Mouse (Mus musculus): ENCODE measurements around the gene Robo2. TPM values are rescaled to one million over a fixed set of nuclear protein-coding genes. Genes with fewer than 3 reads are reported as not detected.
"Not testable (repeated sequence)": the region's sequence is repeated elsewhere in the genome, so short reads cannot be mapped to it uniquely, and the experiment has no call there.

Robo2 gene
- polyA plus RNA-seq, 1 experiment from 2014 or later: 88.9 TPM

GRCm38 (mm10) chr16:74159189-74159588, 252.4 kb downstream of the Robo2 start:
- no peak overlapping the region for H3K4me3 ChIP-seq (ENCODE audit: low read depth, low read length)
- H3K4me2 ChIP-seq (ENCODE audit: low read length): no peak overlapping the region
- H3K27me3 ChIP-seq (ENCODE audit: control insufficient read depth, insufficient read depth, low read depth, low read length): no peaks in the 10 kb centered on the region
- H3K36me3 ChIP-seq (ENCODE audit: control insufficient read depth, insufficient read depth, low read length): no peaks in the 10 kb centered on the region
- H3K27ac ChIP-seq (ENCODE audit: low read length): no peak overlapping the region
- no peak overlapping the region for H3K9ac ChIP-seq (ENCODE audit: low read depth, low read length)
- H3K4me1 ChIP-seq (ENCODE audit: control insufficient read depth, insufficient read depth, low read length): no peaks in the 10 kb centered on the region
- ATAC-seq: no peak
- 92% methylated on average over 3 of the region's 3 CpGs for WGBS
- no peaks in the 10 kb centered on the region for H3K9me3 ChIP-seq (replicated peaks; ENCODE audit: control insufficient read depth, low read length, poor library complexity, severe bottlenecking)

GRCm38 (mm10) chr16:74136181-74136580, 275.4 kb downstream of the Robo2 start:
- Histone ChIP-seq H3K27me3 (ENCODE audit: control insufficient read depth, insufficient read depth, low read depth, low read length) (no peaks in the 10 kb centered on the region), H3K36me3 (ENCODE audit: control insufficient read depth, insufficient read depth, low read length) (no peaks in the 10 kb centered on the region), H3K4me1 (ENCODE audit: control insufficient read depth, insufficient read depth, low read length) (peaks cover 5% of the 10 kb centered on the region; the same call in 1 of the 2 replicates), H3K9ac (ENCODE audit: low read depth, low read length) (no peak overlapping the region), H3K4me2 (ENCODE audit: low read length) (no peak overlapping the region), H3K9me3 (replicated peaks; ENCODE audit: control insufficient read depth, low read length, poor library complexity, severe bottlenecking) (no peaks in the 10 kb centered on the region), H3K4me3 (ENCODE audit: low read depth, low read length) (no peak overlapping the region), H3K27ac (ENCODE audit: low read length) (no peak overlapping the region)
- WGBS: 89% methylated on average over 1 of the region's 1 CpGs
- ATAC-seq: no peak

DNA sequence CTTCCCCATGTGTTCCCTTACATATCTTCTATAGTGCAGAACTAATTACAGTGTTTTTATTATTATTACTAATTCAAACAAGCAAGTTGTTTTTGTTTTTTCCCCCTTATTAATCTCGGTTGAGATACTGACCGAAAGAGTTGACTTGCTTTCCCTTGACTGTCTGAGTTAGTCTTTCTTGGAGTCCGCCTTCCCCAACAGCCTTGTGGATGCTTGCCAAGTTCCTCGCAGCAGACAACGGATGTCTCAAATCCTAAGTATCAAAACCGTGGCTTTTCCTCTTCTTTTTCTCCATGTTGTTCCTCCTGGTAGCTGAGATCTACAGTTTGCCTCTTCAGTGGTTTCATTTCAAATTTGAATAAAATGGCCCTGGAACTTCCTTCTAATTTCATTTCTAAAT, 278.8 kb downstream of the Robo2 start:
- H3K4me1 ChIP-seq (ENCODE audit: control insufficient read depth, insufficient read depth, low read length): peaks cover 5% of the 10 kb centered on the region; the same call in 1 of the 2 replicates
- H3K4me3 ChIP-seq (ENCODE audit: low read depth, low read length): no peak overlapping the region
- no peak for ATAC-seq

DNA sequence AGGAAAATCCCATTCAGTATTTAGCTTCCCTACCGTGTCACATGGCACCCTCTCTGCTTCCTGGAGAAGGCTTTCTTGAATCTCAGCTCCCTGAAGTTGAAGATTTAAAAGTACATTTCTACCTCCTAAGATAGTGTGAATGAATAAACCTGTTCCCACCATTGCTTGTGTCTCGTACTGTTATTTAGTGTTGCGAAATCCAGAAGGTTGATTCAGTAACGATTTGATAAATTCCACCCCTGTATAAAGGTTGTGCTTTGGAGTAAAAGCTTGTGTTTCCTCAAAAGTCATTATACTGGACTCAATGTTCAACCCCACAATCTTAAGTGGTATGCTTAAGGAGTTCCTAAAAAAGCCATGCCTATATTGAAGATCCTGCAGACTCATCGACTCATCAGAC, 280.3 kb downstream of the Robo2 start:
- Histone ChIP-seq H3K9me3 (replicated peaks; ENCODE audit: control insufficient read depth, low read length, poor library complexity, severe bottlenecking) (no peaks in the 10 kb centered on the region), H3K36me3 (ENCODE audit: control insufficient read depth, insufficient read depth, low read length) (no peaks in the 10 kb centered on the region), H3K4me3 (ENCODE audit: low read depth, low read length) (no peak overlapping the region), H3K27me3 (ENCODE audit: control insufficient read depth, insufficient read depth, low read depth, low read length) (no peaks in the 10 kb centered on the region), H3K27ac (ENCODE audit: low read length) (no peak overlapping the region), H3K4me2 (ENCODE audit: low read length) (no peak overlapping the region), H3K9ac (ENCODE audit: low read depth, low read length) (no peak overlapping the region), H3K4me1 (ENCODE audit: control insufficient read depth, insufficient read depth, low read length) (peaks cover 5% of the 10 kb centered on the region; the same call in 1 of the 2 replicates)
- WGBS: 97% methylated on average over 5 of the region's 5 CpGs
- ATAC-seq: no peak

More for the DNA sequence above, 278.8 kb downstream of the Robo2 start:
- 84% methylated on average over 6 of the region's 6 CpGs for WGBS
- Histone ChIP-seq H3K27me3 (ENCODE audit: control insufficient read depth, insufficient read depth, low read depth, low read length) (no peaks in the 10 kb centered on the region), H3K9me3 (replicated peaks; ENCODE audit: control insufficient read depth, low read length, poor library complexity, severe bottlenecking) (no peaks in the 10 kb centered on the region), H3K27ac (ENCODE audit: low read length) (no peak overlapping the region), H3K9ac (ENCODE audit: low read depth, low read length) (no peak overlapping the region), H3K4me2 (ENCODE audit: low read length) (no peak overlapping the region), H3K36me3 (ENCODE audit: control insufficient read depth, insufficient read depth, low read length) (no peaks in the 10 kb centered on the region)

- ATAC-seq: no peak
- WGBS: 77% methylated on average over 5 of the region's 5 CpGs
- H3K9ac ChIP-seq (ENCODE audit: low read depth, low read length): no peak overlapping the region
- no peaks in the 10 kb centered on the region for H3K27me3 ChIP-seq (ENCODE audit: control insufficient read depth, insufficient read depth, low read depth, low read length)
- H3K27ac ChIP-seq (ENCODE audit: low read length): no peak overlapping the region
- H3K4me2 ChIP-seq (ENCODE audit: low read length): no peak overlapping the region
- H3K36me3 ChIP-seq (ENCODE audit: control insufficient read depth, insufficient read depth, low read length): no peaks in the 10 kb centered on the region
- no peaks in the 10 kb centered on the region for H3K9me3 ChIP-seq (replicated peaks; ENCODE audit: control insufficient read depth, low read length, poor library complexity, severe bottlenecking)
- H3K4me1 ChIP-seq (ENCODE audit: control insufficient read depth, insufficient read depth, low read length): no peaks in the 10 kb centered on the region
- no peak overlapping the region for H3K4me3 ChIP-seq (ENCODE audit: low read depth, low read length)
Observed at GRCm38 (mm10) chr16:74128443-74128983, 283.1 kb downstream of the Robo2 start.

DNA sequence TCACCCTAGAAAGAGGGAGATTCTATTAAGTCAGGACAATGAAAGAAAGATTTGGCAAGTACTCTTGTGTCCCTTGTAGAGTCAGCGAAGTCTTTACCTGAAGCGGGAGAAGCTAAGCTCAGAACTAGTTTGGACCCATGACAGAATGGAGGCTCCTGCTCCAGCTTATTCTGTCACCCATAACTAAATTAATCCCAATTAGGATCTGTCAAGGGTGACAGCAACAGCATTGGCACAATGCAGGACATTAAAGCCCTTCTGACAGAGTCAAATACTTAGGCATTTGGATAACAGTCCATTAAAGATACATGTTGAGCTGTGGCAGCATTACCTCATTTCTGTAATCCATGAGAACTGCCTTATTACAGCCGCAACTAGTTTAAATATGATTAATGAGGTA, 298.5 kb downstream of the Robo2 start:
- Histone ChIP-seq H3K27me3 (ENCODE audit: control insufficient read depth, insufficient read depth, low read depth, low read length) (no peaks in the 10 kb centered on the region), H3K9me3 (replicated peaks; ENCODE audit: control insufficient read depth, low read length, poor library complexity, severe bottlenecking) (no peaks in the 10 kb centered on the region), H3K27ac (ENCODE audit: low read length) (no peak overlapping the region), H3K4me1 (ENCODE audit: control insufficient read depth, insufficient read depth, low read length) (peaks cover 2% of the 10 kb centered on the region; the same call in 1 of the 2 replicates), H3K9ac (ENCODE audit: low read depth, low read length) (no peak overlapping the region), H3K36me3 (ENCODE audit: control insufficient read depth, insufficient read depth, low read length) (no peaks in the 10 kb centered on the region), H3K4me3 (ENCODE audit: low read depth, low read length) (no peak overlapping the region), H3K4me2 (ENCODE audit: low read length) (no peak overlapping the region)
- ATAC-seq: peak; percentile 67; the same call in 1 of the 2 replicates
- 64% methylated on average over 3 of the region's 3 CpGs for WGBS

GRCm38 (mm10) chr16:74111101-74111500, 300.5 kb downstream of the Robo2 start:
- WGBS: 55% methylated on average over 4 of the region's 4 CpGs
- H3K4me1 ChIP-seq (ENCODE audit: control insufficient read depth, insufficient read depth, low read length): peaks cover 2% of the 10 kb centered on the region; the same call in 1 of the 2 replicates
- ATAC-seq: no peak
- no peaks in the 10 kb centered on the region for H3K36me3 ChIP-seq (ENCODE audit: control insufficient read depth, insufficient read depth, low read length)
- H3K27me3 ChIP-seq (ENCODE audit: control insufficient read depth, insufficient read depth, low read depth, low read length): no peaks in the 10 kb centered on the region
- no peak overlapping the region for H3K27ac ChIP-seq (ENCODE audit: low read length)
- H3K9ac ChIP-seq (ENCODE audit: low read depth, low read length): no peak overlapping the region
- H3K9me3 ChIP-seq (replicated peaks; ENCODE audit: control insufficient read depth, low read length, poor library complexity, severe bottlenecking): no peaks in the 10 kb centered on the region
- no peak overlapping the region for H3K4me3 ChIP-seq (ENCODE audit: low read depth, low read length)
- no peak overlapping the region for H3K4me2 ChIP-seq (ENCODE audit: low read length)

- not testable (repeated sequence) for H3K9me3 ChIP-seq (replicated peaks; ENCODE audit: control insufficient read depth, low read length, poor library complexity, severe bottlenecking); H3K27me3 ChIP-seq (ENCODE audit: control insufficient read depth, insufficient read depth, low read depth, low read length); H3K4me2 ChIP-seq (ENCODE audit: low read length); H3K9ac ChIP-seq (ENCODE audit: low read depth, low read length); ATAC-seq; H3K4me1 ChIP-seq (ENCODE audit: control insufficient read depth, insufficient read depth, low read length); H3K27ac ChIP-seq (ENCODE audit: low read length); H3K4me3 ChIP-seq (ENCODE audit: low read depth, low read length); H3K36me3 ChIP-seq (ENCODE audit: control insufficient read depth, insufficient read depth, low read length)
- 83% methylated on average over 8 of the region's 8 CpGs for WGBS
Observed at GRCm38 (mm10) chr16:74104449-74104848, 307.2 kb downstream of the Robo2 start.

DNA sequence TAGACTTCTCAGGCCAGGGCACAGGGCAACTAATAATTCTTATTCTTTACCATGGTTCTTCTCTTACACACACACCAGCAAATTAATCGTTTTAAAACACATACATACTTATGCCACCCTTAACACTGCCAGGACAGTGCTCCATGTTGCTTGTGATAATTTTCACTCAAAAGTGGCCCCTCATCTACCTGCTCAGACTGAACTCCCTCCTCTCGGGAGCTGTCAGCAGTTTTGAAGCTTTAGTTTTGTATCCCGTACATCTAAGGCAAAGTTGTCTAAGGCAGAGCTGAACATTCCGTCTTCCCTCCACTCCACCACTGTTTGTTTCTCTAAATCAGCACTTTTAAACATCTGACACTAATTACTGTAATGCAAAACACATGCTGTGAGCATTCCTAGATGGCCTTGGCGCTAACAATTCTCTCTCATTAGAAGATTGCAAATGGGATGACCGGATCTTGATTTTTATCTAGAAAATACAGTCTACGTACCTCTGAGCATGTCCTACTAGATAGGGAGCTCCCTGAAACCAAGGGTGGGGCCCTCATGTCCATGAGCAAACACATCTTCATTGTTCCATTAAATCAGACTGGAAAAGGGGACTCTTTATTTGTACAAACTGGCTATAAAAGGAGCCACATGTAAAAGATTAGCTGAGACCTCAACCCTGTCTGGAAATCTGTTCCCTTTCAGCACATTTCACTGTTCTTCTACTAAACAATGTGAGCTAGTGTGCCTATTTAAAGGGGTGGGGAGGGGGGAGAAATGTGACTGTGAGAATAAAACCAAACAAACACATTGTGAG, 318.4 kb downstream of the Robo2 start:
- H3K36me3 ChIP-seq (ENCODE audit: control insufficient read depth, insufficient read depth, low read length): no peaks in the 10 kb centered on the region
- no peaks in the 10 kb centered on the region for H3K9me3 ChIP-seq (replicated peaks; ENCODE audit: control insufficient read depth, low read length, poor library complexity, severe bottlenecking)
- H3K9ac ChIP-seq (ENCODE audit: low read depth, low read length): no peak overlapping the region
- peaks cover 2% of the 10 kb centered on the region; the same call in 1 of the 2 replicates for H3K4me1 ChIP-seq (ENCODE audit: control insufficient read depth, insufficient read depth, low read length)
- no peak overlapping the region for H3K4me2 ChIP-seq (ENCODE audit: low read length)
- H3K27me3 ChIP-seq (ENCODE audit: control insufficient read depth, insufficient read depth, low read depth, low read length): no peaks in the 10 kb centered on the region
- no peak overlapping the region for H3K4me3 ChIP-seq (ENCODE audit: low read depth, low read length)
- WGBS: 70% methylated on average over 7 of the region's 7 CpGs
- no peak for ATAC-seq
- no peak overlapping the region for H3K27ac ChIP-seq (ENCODE audit: low read length)

All from midbrain, embryonic 16.5 days (tissue).